Mouse (Mus musculus): ENCODE results near the gene Fbxl12.
"Not testable (repeated sequence)": the region's sequence is repeated elsewhere in the genome, so short reads cannot be mapped to it uniquely, and the experiment has no call there.

Fbxl12 gene

GRCm38 (mm10) chr9:20651602-20652259 is 7.2 kb upstream of the Fbxl12 start, which contains the start of gene Pin1:
Gene Pin1 (plus strand): TSS chr9:20652095.
- DNase-seq (ENCODE audit: low spot score): peak; percentile 86

GRCm38 (mm10) chr9:20645121-20645520 is 554 bp upstream of the Fbxl12 start:
- no peak for DNase-seq (ENCODE audit: low spot score)

GRCm38 (mm10) chr9:20643781-20644180 is 786 bp downstream of the Fbxl12 start:
- no peak for DNase-seq (ENCODE audit: low spot score)

DNA sequence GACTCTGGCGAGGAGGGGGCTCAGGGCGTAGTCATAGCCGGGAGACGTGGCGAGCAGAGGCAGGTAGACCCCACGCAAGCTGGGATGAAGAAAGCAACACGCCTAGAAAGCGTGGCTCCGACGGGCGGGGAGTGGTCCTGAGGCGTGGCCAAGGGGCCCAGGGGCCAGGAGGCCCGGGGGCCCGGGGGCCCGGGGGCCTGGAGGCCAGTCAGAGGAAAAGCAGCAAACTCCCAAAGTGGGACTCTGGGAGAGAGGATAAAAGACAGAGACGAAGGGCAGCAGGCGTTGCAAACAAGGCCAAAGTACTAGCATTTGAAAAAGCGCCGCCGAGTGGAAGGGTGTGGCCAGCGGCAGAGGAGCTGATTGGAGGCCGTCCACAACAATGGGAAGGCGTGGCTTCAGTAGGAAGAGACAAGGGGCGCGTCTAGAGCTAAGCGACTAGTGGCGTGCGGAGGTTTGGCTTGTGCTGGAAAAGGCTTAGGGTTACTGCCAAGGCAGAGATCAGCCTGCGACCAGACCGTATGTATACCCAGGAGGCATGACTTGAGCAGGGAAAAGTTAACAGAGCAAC is 1.6 kb downstream of the Fbxl12 start:
- peak; percentile 56 for DNase-seq (ENCODE audit: low spot score)

DNA sequence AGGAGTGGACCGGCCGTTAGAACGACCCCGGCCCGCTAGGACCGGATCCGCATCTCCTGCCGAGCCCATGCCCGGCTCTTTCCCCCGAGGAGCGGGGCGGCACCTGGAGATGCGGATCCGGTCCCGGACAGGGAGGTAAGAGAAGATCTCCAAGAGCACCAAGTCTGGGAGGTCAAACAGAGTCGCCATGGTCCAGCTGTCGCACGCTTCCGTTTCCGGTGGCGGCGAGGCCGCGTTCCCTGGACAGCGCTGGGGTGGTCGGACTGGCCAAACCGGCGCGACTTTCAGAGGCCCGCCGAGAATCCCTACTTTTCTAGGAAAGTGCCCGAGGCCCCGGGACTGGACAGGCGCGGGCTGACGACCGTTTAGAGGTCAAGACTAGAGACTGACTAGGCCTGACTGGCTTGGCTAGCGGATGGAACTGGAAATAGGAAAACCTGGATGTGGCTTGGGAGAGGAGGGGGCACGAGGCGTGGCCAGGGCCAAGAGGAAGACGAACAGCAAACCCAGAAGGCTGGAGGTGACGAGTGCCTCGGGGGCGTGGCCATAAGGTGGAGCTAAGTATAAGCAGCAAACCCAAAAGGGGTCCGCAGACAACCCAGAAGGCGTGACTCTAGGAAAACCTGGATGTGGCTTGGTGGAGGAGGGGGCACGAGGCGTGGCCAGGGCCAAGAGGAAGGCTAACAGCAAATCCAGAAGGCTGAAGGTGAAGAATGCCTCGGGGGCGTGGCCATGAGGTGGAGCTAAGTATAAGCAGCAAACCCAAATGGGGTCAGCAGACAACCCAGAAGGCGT is 2.3 kb downstream of the Fbxl12 start, which contains the start of gene Ubl5:
Gene Ubl5 (plus strand): TSS at position 778 of the 795 bp plus-strand sequence.
- DNase-seq (ENCODE audit: low spot score): peak; percentile 65

- DNase-seq (ENCODE audit: low spot score): no peak
Measured at GRCm38 (mm10) chr9:20641501-20641900, 3.1 kb downstream of the Fbxl12 start.

GRCm38 (mm10) chr9:20639486-20639885 is 5.1 kb downstream of the Fbxl12 start:
- DNase-seq (ENCODE audit: low spot score): no peak

DNA sequence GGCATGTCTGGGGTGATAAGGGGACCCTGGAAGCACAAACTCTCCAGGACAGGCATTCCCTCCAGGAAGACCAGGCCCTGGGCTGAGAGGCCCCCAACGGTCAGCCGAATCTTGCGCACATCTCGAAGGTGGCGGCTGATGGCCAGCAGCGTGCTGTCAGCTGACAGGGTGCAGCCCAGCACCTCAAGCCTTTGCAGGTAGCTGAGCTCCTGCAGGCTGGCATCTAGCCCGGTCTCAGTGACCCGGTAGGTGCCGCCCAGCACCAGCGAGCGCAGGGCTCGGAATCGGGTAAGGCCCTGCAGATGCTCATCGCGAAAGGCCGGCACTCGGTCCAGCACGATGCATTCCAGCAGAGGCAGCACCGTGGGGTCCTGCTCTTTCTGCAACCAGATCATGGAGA is 6.0 kb downstream of the Fbxl12 start:
- no peak for DNase-seq (ENCODE audit: low spot score)

DNA sequence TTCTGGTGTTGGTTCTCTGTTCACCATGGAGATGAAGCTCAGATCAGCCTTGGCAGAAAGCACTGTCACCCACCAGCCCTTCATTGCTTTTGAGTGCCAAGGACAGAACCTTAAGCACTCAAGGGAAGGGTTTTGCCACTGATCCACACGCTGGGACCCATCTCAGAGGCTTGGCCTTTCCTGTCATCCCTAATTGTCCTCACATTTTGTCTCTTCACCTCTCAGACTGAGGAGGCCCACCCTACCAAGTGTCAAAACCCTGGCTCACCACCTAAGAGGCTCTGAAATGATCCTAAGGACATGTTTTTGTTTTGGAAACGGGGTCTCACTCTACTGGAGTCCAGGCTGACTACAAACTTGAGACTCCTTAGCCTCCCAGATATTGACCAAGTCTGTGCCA is 7.8 kb downstream of the Fbxl12 start:
- no peak for DNase-seq (ENCODE audit: low spot score)

DNA sequence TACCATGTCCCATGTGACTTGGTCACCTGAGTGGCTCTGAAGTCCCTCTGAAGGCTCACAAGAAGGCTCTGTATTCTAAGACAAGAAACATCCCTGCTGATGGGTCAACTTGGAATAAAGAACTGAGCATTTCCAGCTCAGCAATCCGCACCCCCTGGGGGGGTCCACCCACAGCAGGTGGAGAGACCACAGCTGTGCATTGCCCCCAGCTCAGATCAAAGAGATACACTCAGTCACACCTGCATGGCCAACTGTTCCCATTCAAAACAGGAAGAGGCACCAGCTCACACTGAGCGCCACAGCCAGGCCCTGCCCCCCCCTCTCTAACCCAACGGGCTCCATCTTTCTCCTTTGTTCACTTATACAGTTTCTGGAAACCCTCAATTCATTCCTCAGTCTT is 8.3 kb downstream of the Fbxl12 start:
- no peak for DNase-seq (ENCODE audit: low spot score)

DNA sequence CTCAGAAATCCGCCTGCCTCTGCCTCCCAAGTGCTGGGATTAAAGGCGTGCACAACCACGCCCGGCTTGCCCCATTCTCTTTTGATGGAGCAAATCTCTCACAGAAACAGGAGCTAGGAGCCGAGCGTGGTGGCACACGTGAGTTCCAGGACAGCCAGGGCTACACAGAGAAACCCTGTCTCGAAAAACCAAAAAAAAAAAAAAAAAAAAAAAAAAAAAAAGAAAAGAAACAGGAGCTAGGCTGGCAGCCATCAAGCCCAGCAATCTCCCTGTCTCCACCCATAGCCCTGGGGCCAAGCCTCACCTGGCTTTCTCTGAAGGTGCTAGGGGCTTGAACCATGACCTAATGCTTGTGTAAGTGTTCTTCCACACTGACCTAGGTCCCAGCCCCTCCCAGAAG is 8.9 kb downstream of the Fbxl12 start:
- DNase-seq (ENCODE audit: low spot score): not testable (repeated sequence)

- no peak for DNase-seq (ENCODE audit: low spot score)
Measured at GRCm38 (mm10) chr9:20631332-20631731, 13.2 kb downstream of the Fbxl12 start.

GRCm38 (mm10) chr9:20616685-20617084 is 27.9 kb downstream of the Fbxl12 start:
- DNase-seq (ENCODE audit: low spot score): no peak

- DNase-seq (ENCODE audit: low spot score): no peak
Measured at GRCm38 (mm10) chr9:20611976-20612375, 32.6 kb downstream of the Fbxl12 start.

- no peak for DNase-seq (ENCODE audit: low spot score)
Measured at GRCm38 (mm10) chr9:20609831-20610464, 34.6 kb downstream of the Fbxl12 start.

DNA sequence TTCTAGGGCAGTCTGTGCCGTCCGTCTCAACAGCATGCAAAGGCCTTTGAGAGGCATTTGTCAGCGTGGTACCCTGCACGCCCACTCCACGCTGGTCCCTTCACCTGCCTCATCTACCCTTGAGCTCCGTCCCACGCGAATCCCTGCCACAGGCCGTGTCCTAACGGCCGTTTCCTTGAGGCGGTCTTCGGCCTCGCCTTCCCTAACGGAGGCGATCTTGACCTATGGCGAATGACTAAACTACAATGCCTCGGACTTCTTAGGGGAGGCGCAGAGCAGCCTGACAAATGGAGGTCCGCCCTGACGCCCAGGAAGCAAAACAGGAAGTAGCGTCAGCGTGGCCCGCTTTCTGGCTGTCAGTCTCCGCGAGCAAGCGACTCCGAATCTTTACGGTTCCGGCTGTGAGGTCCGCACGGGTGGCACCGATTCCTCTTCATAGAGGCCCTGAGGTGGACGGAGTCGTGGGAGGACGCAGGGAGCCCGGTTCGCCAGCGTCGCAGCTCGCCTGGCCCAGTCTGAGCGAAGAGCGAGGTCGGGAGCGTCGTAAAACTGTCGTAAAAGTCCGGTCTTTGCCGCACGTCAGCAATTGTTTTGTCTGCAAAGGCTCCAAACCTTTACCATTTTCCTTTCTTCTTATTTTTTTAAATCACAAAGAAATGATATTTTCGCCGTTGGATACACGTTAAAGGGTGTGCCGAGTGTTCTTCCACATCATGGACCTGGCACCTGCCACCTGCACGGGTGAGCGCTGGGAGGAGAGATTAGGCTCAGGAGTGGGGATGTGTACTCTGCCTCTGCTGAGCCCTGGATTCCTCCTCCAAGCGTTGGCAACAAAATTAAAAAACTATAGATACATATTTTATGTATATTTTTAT is 37.2 kb downstream of the Fbxl12 start:
- DNase-seq (ENCODE audit: low spot score): peak; percentile 91

- no peak for DNase-seq (ENCODE audit: low spot score)
Measured at GRCm38 (mm10) chr9:20606269-20606668, 38.3 kb downstream of the Fbxl12 start.

- DNase-seq (ENCODE audit: low spot score): no peak
Measured at GRCm38 (mm10) chr9:20601270-20601669, 43.3 kb downstream of the Fbxl12 start.

- DNase-seq (ENCODE audit: low spot score): peak; percentile 99
Measured at GRCm38 (mm10) chr9:20581175-20581634, 63.4 kb downstream of the Fbxl12 start, which contains the start of gene Zfp846. Gene Zfp846 (plus strand): TSS chr9:20581291.

GRCm38 (mm10) chr9:20576591-20576990 is 68.0 kb downstream of the Fbxl12 start:
- DNase-seq (ENCODE audit: low spot score): no peak

DNA sequence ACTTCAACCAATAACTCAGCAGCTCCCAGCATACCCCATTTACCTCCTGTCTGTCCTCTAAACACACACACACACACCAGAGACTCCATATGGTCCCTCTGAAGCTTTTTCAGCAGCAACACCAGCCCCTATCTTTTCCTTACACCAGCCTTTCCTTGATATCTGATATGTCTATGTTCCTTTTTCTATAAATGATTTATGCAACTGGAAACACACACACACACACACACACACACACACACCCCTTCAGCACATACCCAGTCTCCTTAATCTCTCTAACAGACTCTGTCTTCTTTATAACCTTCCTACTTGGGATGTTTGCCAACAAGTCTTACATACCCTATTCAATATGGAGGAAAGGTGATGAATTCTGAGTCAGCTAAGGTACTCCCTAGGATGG is 73.5 kb downstream of the Fbxl12 start:
- DNase-seq (ENCODE audit: low spot score): no peak
